Mouse (Mus musculus) bone marrow, adult 2 months (tissue): ENCODE measurements at regions not wholly inside any gene's neighbourhood (a gene's known extent, or its start where the extent isn't known, plus 50 kb on each side); places are given as distances from the start of the nearest gene placed in this dataset.

Experiments used
- CTCF ChIP-seq: fragments of 200-500 bp; IDR thresholded peaks from 2 replicates; pipeline ENCODE4 v1.5.1; 2011; ENCODE audit warnings: low read length, control low read depth; ENCODE audit not compliant: control insufficient read depth, insufficient read depth
- POLR2A ChIP-seq: fragments of 200-500 bp; IDR thresholded peaks from 2 replicates; pipeline ENCODE4 v1.6.1; 2011; ENCODE audit warnings: low read depth, mild to moderate bottlenecking, control low read depth, low read length, borderline replicate concordance; ENCODE audit not compliant: control insufficient read depth

- TF ChIP-seq CTCF (no peak), POLR2A (no peak)
These were observed 104.8 kb upstream of the Vps8 start for GRCm38 (mm10) chr16:21318009-21318639.
